Mouse (Mus musculus) B cell, adult 2 months (primary cell): Measurements from ENCODE around the gene Zc3h12d.
"Not testable (repeated sequence)": the region's sequence is repeated elsewhere in the genome, so short reads cannot be mapped to it uniquely, and the experiment has no call there.

Experiments
- DNase-seq, 2 experiments: peaks; one replicate each; pipeline ENCODE4 v3.0.0; 2022

Zc3h12d gene

GRCm38 (mm10) chr10:7874194-7874593 lies 41.9 kb downstream of the Zc3h12d start:
- no peak for DNase-seq

- DNase-seq = not testable (repeated sequence)
Measured at GRCm38 (mm10) chr10:7880283-7880682, 48.0 kb downstream of the Zc3h12d start.

- DNase-seq = no peak
Measured at GRCm38 (mm10) chr10:7881971-7882370, 49.7 kb downstream of the Zc3h12d start.

- peak; percentile 82 to 83 for DNase-seq
Measured at GRCm38 (mm10) chr10:7883524-7883923, 51.3 kb downstream of the Zc3h12d start.

- no peak for DNase-seq
Measured at GRCm38 (mm10) chr10:7888256-7888868, 56.1 kb downstream of the Zc3h12d start.

GRCm38 (mm10) chr10:7900719-7901627 lies 68.7 kb downstream of the Zc3h12d start:
- DNase-seq = no peak

GRCm38 (mm10) chr10:7904157-7904556 lies 71.9 kb downstream of the Zc3h12d start:
- no peak for DNase-seq

- DNase-seq = no peak
Measured at GRCm38 (mm10) chr10:7907151-7907550, 74.9 kb downstream of the Zc3h12d start.

- DNase-seq = no peak
Measured at GRCm38 (mm10) chr10:7911268-7911667, 79.0 kb downstream of the Zc3h12d start.
